Mouse (Mus musculus): Measurements from ENCODE around the gene Olfr411. TPM values are rescaled to one million over a fixed set of nuclear protein-coding genes. Genes with fewer than 3 reads are reported as not detected.

Gene Olfr411
- polyA plus RNA-seq (2012; rRNA removed), result not detected in 2 replicates

DNA sequence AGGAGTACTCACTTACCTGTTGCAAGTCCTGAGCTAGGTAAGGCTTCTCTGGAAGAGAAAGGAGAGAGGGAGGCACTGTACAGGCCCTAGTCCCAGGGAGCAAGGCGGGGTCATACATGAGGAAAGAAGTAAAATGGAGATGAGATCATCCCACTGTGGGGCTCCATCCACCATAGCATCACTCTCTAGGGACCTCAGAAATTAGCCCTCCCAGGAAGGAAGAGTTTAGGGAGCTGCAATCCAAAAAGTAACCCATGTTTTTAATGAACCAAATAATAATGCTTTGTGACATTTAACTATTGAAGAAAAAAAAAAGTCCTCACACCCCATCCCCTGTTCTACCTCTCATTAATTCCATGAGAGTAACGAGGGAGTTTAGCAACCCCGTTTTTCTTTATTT, at the start of gene Olfr411:
Gene Olfr411 (minus strand): TSS at position 101 of the 400 bp plus-strand sequence.
- H3K27ac ChIP-seq (ENCODE audit: insufficient read depth, low read depth, low read length), result no peak within 1 kb of the TSS
- H3K27me3 ChIP-seq (ENCODE audit: control insufficient read depth, insufficient read depth, low read length), result no peaks in the 10 kb centered on the region
- H3K4me1 ChIP-seq (ENCODE audit: control insufficient read depth, insufficient read depth, insufficient read length, low read length), result no peaks in the 10 kb centered on the region
- H3K36me3 ChIP-seq (ENCODE audit: control insufficient read depth, insufficient read depth, low read length), result no peaks in the 10 kb centered on the region
- TF ChIP-seq CTCF (IDR thresholded peaks at IDR 0.05; ENCODE audit: extremely low read depth, insufficient read length, insufficient replicate concordance, low read depth, low read length), result no peak
- no peak for TF ChIP-seq POLR2A (IDR thresholded peaks at IDR 0.05; ENCODE audit: low read depth, low read length)
- H3K4me3 ChIP-seq (ENCODE audit: low read depth, low read length), result no peak within 1 kb of the TSS
- 71% methylated on average over 3 of the region's 3 CpGs for WGBS

DNA sequence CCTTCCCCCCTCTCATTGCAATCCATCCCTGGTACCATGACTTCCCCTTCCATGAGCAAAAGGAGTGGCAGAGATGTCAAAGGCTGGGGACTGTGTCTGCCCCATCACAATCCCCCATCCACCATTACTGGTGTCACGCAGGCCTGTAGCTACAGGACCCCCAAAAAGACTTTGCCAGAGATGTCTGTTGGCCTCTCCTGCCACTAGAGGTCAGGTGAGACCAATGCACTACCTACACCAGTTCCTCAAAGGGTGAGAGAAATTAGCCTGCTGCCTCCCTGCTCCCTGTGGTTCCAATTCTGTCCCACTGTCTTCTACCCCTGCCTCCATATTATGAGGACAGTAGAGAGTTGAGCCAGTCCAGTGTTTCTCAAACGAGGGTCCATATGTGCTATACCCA, 49.7 kb upstream of the Olfr411 start:
- WGBS, result 59% methylated on average over 2 of the region's 2 CpGs
- Histone ChIP-seq H3K36me3 (ENCODE audit: control insufficient read depth, insufficient read depth, low read length) (peaks cover 22% of the 10 kb centered on the region), H3K4me3 (ENCODE audit: low read depth, low read length) (no peak overlapping the region), H3K27ac (ENCODE audit: insufficient read depth, low read depth, low read length) (no peak overlapping the region), H3K27me3 (ENCODE audit: control insufficient read depth, insufficient read depth, low read length) (no peaks in the 10 kb centered on the region), H3K4me1 (ENCODE audit: control insufficient read depth, insufficient read depth, insufficient read length, low read length) (peaks cover 5% of the 10 kb centered on the region; the same call in 1 of the 2 replicates)
- TF ChIP-seq CTCF (IDR thresholded peaks at IDR 0.05; ENCODE audit: extremely low read depth, insufficient read length, insufficient replicate concordance, low read depth, low read length) (peak; percentile 56; the same call in 1 of the 2 replicates), POLR2A (IDR thresholded peaks at IDR 0.05; ENCODE audit: low read depth, low read length) (no peak)

DNA sequence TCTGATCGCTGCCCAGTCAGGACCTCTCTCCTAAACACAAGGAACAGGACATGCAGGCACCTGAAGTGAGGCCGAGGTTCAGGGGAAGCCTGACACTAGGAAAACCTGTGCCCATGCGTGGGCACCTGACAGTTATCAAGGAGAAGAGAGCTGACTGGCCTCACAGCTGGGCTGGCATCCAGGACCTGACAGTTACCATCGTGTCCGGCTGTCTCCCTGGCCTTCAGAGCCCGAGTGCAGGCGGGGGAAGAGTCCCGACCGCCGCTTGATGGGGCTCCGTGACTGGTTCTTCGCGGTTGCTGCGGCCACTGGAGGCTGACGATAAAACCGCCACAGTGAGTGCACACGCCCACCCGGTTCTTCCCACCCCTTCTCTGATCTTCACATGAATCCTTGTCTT, 43.1 kb upstream of the Olfr411 start:
- H3K27me3 ChIP-seq (ENCODE audit: control insufficient read depth, insufficient read depth, low read length), result no peaks in the 10 kb centered on the region
- WGBS, result 81% methylated on average over 18 of the region's 18 CpGs
- peaks cover 44% of the 10 kb centered on the region for H3K36me3 ChIP-seq (ENCODE audit: control insufficient read depth, insufficient read depth, low read length)
- H3K27ac ChIP-seq (ENCODE audit: insufficient read depth, low read depth, low read length), result no peak overlapping the region
- H3K4me3 ChIP-seq (ENCODE audit: low read depth, low read length), result no peak overlapping the region
- TF ChIP-seq POLR2A (IDR thresholded peaks at IDR 0.05; ENCODE audit: low read depth, low read length), result no peak
- TF ChIP-seq CTCF (IDR thresholded peaks at IDR 0.05; ENCODE audit: extremely low read depth, insufficient read length, insufficient replicate concordance, low read depth, low read length), result no peak
- H3K4me1 ChIP-seq (ENCODE audit: control insufficient read depth, insufficient read depth, insufficient read length, low read length), result no peaks in the 10 kb centered on the region; the same call in 1 of the 2 replicates

DNA sequence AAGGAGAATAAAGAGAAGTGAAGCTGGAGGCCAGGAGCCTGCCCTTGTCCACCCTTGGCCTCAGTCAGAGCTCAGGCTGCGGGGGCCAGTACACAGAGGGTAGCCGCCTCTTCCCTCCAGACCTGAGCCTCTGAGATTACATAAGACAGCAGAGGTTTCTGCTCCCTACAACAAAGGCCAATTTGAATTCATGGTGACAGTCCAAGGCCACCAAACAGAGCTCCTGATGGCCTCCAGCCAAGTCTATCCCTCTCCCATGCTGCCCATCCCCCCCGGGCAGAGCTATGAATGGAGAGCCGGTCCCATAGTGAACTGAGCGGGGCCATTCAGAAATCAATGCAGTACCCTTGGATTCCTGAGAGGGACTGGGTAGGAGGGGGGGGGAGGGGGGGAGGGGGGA, 41.0 kb upstream of the Olfr411 start:
- H3K4me1 ChIP-seq (ENCODE audit: control insufficient read depth, insufficient read depth, insufficient read length, low read length), result no peaks in the 10 kb centered on the region; the same call in 1 of the 2 replicates
- no peak overlapping the region for H3K27ac ChIP-seq (ENCODE audit: insufficient read depth, low read depth, low read length)
- WGBS, result 81% methylated on average over 5 of the region's 5 CpGs
- peaks cover 51% of the 10 kb centered on the region for H3K36me3 ChIP-seq (ENCODE audit: control insufficient read depth, insufficient read depth, low read length)
- no peak for TF ChIP-seq CTCF (IDR thresholded peaks at IDR 0.05; ENCODE audit: extremely low read depth, insufficient read length, insufficient replicate concordance, low read depth, low read length)
- TF ChIP-seq POLR2A (IDR thresholded peaks at IDR 0.05; ENCODE audit: low read depth, low read length), result no peak
- no peak overlapping the region for H3K4me3 ChIP-seq (ENCODE audit: low read depth, low read length)
- no peaks in the 10 kb centered on the region for H3K27me3 ChIP-seq (ENCODE audit: control insufficient read depth, insufficient read depth, low read length)

DNA sequence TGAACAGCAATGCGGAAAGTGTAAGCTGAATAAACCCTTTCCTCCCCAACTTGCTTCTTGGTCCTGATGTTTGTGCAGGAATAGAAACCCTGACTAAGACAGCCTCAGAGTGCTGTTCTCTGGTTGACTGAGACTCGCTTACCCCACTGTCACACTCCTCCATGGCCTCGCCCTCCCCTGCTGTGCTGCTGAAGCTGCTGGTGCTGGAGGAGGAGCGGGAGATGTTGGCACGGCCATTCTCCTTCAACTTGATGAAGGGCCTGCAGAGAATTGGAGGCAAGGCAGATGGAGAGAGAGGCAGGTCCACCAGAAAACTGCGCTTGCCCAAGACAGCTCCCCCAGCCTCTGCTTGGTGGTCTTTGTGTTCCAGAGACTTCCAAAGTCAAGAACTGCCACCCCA, 40.5 kb upstream of the Olfr411 start:
- Histone ChIP-seq H3K36me3 (ENCODE audit: control insufficient read depth, insufficient read depth, low read length) (peaks cover 56% of the 10 kb centered on the region), H3K27me3 (ENCODE audit: control insufficient read depth, insufficient read depth, low read length) (no peaks in the 10 kb centered on the region), H3K4me3 (ENCODE audit: low read depth, low read length) (no peak overlapping the region), H3K4me1 (ENCODE audit: control insufficient read depth, insufficient read depth, insufficient read length, low read length) (no peaks in the 10 kb centered on the region; the same call in 1 of the 2 replicates), H3K27ac (ENCODE audit: insufficient read depth, low read depth, low read length) (no peak overlapping the region)
- 93% methylated on average over 6 of the region's 6 CpGs for WGBS
- TF ChIP-seq CTCF (IDR thresholded peaks at IDR 0.05; ENCODE audit: extremely low read depth, insufficient read length, insufficient replicate concordance, low read depth, low read length) (no peak), POLR2A (IDR thresholded peaks at IDR 0.05; ENCODE audit: low read depth, low read length) (no peak)

DNA sequence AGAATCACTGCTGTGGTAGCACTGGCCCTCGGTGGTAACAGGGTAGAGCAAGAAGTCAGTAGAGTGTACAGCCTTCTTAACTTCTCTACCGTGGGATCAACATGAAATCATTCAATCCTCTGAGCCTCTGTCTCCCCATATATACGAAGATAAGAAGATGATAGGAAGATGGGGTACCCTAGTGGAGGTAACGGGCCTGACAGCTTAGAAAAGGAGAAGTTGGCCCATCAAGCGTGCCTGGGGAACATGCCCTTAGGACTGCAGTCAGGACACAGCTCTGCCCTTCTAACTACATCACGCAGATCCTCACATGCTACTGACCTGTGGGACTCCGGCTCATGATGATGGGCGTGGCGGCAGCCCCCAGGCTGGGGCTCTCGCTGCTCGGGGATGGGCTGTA, 39.4 kb upstream of the Olfr411 start:
- no peak overlapping the region for H3K27ac ChIP-seq (ENCODE audit: insufficient read depth, low read depth, low read length)
- H3K36me3 ChIP-seq (ENCODE audit: control insufficient read depth, insufficient read depth, low read length), result peaks cover 58% of the 10 kb centered on the region
- H3K27me3 ChIP-seq (ENCODE audit: control insufficient read depth, insufficient read depth, low read length), result no peaks in the 10 kb centered on the region
- no peak overlapping the region for H3K4me3 ChIP-seq (ENCODE audit: low read depth, low read length)
- TF ChIP-seq CTCF (IDR thresholded peaks at IDR 0.05; ENCODE audit: extremely low read depth, insufficient read length, insufficient replicate concordance, low read depth, low read length), result no peak
- no peak for TF ChIP-seq POLR2A (IDR thresholded peaks at IDR 0.05; ENCODE audit: low read depth, low read length)
- 85% methylated on average over 11 of the region's 11 CpGs for WGBS
- no peaks in the 10 kb centered on the region; the same call in 1 of the 2 replicates for H3K4me1 ChIP-seq (ENCODE audit: control insufficient read depth, insufficient read depth, insufficient read length, low read length)

DNA sequence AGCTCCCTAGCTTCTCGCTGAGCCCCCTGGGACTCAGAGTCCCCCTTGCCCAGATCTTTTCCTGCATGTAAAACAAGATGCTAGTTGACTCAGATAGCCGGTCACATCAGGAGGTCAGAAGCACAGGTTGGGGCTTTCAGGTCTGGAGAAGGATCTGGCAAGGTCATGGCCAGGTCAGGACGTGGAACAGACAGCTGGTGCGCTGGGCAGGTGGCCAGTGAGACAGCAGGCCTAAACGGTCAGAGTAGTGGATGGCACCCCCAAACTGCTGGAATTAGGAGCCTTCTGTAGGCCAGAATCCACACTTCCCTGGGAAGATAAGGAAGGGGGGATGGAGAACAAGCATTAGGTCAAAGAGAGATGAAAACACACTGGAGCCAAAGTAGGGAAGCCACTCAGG, 34.8 kb upstream of the Olfr411 start:
- TF ChIP-seq CTCF (IDR thresholded peaks at IDR 0.05; ENCODE audit: extremely low read depth, insufficient read length, insufficient replicate concordance, low read depth, low read length), result no peak
- TF ChIP-seq POLR2A (IDR thresholded peaks at IDR 0.05; ENCODE audit: low read depth, low read length), result no peak
- Histone ChIP-seq H3K4me3 (ENCODE audit: low read depth, low read length) (no peak overlapping the region), H3K27ac (ENCODE audit: insufficient read depth, low read depth, low read length) (no peak overlapping the region), H3K27me3 (ENCODE audit: control insufficient read depth, insufficient read depth, low read length) (no peaks in the 10 kb centered on the region), H3K4me1 (ENCODE audit: control insufficient read depth, insufficient read depth, insufficient read length, low read length) (no peaks in the 10 kb centered on the region), H3K36me3 (ENCODE audit: control insufficient read depth, insufficient read depth, low read length) (peaks cover 56% of the 10 kb centered on the region)
- 71% methylated on average over 5 of the region's 5 CpGs for WGBS
